Comparison of ENCODE assay signal across 13 mouse cellular contexts in genomic region chr12:52126407-52126806, GRCm38 (mm10). TPM values are rescaled to one million over a fixed set of nuclear protein-coding genes. Genes with fewer than 3 reads are reported as not detected.
DNase-seq lines count a peak whose midpoint lies in the region; ATAC-seq and TF ChIP-seq lines count a peak whose summit lies in the region.
"Had no signal": no experiment of that assay in that cellular context is flagged by ENCODE, and none has a peak within 500 bp of the region (broad histone marks: within the 10 kb centered on the region; RNA-seq: fewer than 3 reads in every experiment).

No protein-coding gene starts in this region.

- no peak for TF ChIP-seq CTCF in bone marrow macrophage, adult 2 months (IDR thresholded peaks at IDR 0.05; ENCODE audit: low read depth, low read length)

- 21% methylated on average over 3 of the region's 3 CpGs for WGBS in heart, embryonic 13.5 days
- WGBS in heart, embryonic 10.5 days = 66% methylated on average over 3 of the region's 3 CpGs
- 26% methylated on average over 3 of the region's 3 CpGs for WGBS in lung, embryonic 15.5 days
- 32% methylated on average over 3 of the region's 3 CpGs for whole genome bisulfite sequencing in limb, embryonic 14.5 days

- H3K4me3 ChIP-seq in heart, embryonic 13.5 days = no peak overlapping the region
- H3K4me3 ChIP-seq in heart, embryonic 10.5 days = no peak overlapping the region
- no peak overlapping the region for H3K4me3 ChIP-seq in lung, embryonic 15.5 days
- H3K4me3 ChIP-seq in bone marrow macrophage, adult 2 months (ENCODE audit: insufficient read depth, low read length) = no peak overlapping the region
- H3K4me3 ChIP-seq in limb, embryonic 14.5 days (replicated peaks; ENCODE audit: low read length) = no peak overlapping the region
- H3K4me3 ChIP-seq: stomach, embryonic 15.5 days had no signal

- no peaks in the 10 kb centered on the region for H3K9me3 ChIP-seq in heart, embryonic 13.5 days
- H3K9me3 ChIP-seq in heart, embryonic 10.5 days = no peaks in the 10 kb centered on the region
- no peaks in the 10 kb centered on the region for H3K9me3 ChIP-seq in lung, embryonic 15.5 days
- H3K9me3 ChIP-seq in limb, embryonic 14.5 days (ENCODE audit: control insufficient read depth, low read length) = no peaks in the 10 kb centered on the region
- H3K9me3 ChIP-seq: stomach, embryonic 15.5 days had no signal

- no peaks in the 10 kb centered on the region for H3K27me3 ChIP-seq in heart, embryonic 13.5 days (replicated peaks)
- no peaks in the 10 kb centered on the region for H3K27me3 ChIP-seq in heart, embryonic 10.5 days (ENCODE audit: insufficient read depth, poor library complexity, severe bottlenecking)
- H3K27me3 ChIP-seq in lung, embryonic 15.5 days = no peaks in the 10 kb centered on the region
- H3K27me3 ChIP-seq in limb, embryonic 14.5 days (ENCODE audit: control insufficient read depth, insufficient read depth, low read length) = no peaks in the 10 kb centered on the region
- H3K27me3 ChIP-seq: stomach, embryonic 15.5 days had no signal

- no peak overlapping the region for H3K4me2 ChIP-seq in heart, embryonic 13.5 days
- no peak overlapping the region for H3K4me2 ChIP-seq in lung, embryonic 15.5 days
- H3K4me2 ChIP-seq in limb, embryonic 14.5 days (replicated peaks; ENCODE audit: low read depth, low read length, severe bottlenecking) = no peak overlapping the region
- H3K4me2 ChIP-seq: heart, embryonic 11.5 days; stomach, embryonic 15.5 days had no signal

- H3K9ac ChIP-seq in heart, embryonic 13.5 days = no peak overlapping the region
- no peak overlapping the region for H3K9ac ChIP-seq in lung, embryonic 15.5 days
- H3K9ac ChIP-seq in limb, embryonic 14.5 days (ENCODE audit: low read depth, low read length, severe bottlenecking) = no peak overlapping the region
- H3K9ac ChIP-seq: stomach, embryonic 15.5 days had no signal

- intact Hi-C loops in gastrocnemius, postnatal 14 days (cut with DNase I; ENCODE audit: low total_unique reads) = no loop called here

- TF ChIP-seq POLR2A in bone marrow macrophage, adult 2 months (IDR thresholded peaks at IDR 0.05; ENCODE audit: borderline replicate concordance, low read depth, low read length) = no peak
- TF ChIP-seq POLR2A in limb, embryonic 14.5 days (IDR thresholded peaks at IDR 0.05; ENCODE audit: borderline replicate concordance, extremely low read depth, insufficient read depth, insufficient read length) = no peak

- no peak for ATAC-seq in heart, embryonic 13.5 days (ENCODE audit: extremely low read depth, insufficient number of reproducible peaks, low FRiP score, low TSS enrichment)
- peak; percentile 88 for ATAC-seq in lung, embryonic 15.5 days (ENCODE audit: borderline replicate concordance, extremely low read depth, low FRiP score, low TSS enrichment)
- peak; percentile 9; the same call in 1 of the 2 replicates for ATAC-seq in limb, embryonic 14.5 days (ENCODE audit: low FRiP score, low read depth)
- ATAC-seq: hindbrain, postnatal 0 days had no signal

- peaks cover 17% of the 10 kb centered on the region for H3K4me1 ChIP-seq in heart, embryonic 13.5 days
- H3K4me1 ChIP-seq in heart, embryonic 10.5 days = peaks cover 4% of the 10 kb centered on the region
- H3K4me1 ChIP-seq in lung, embryonic 15.5 days = peaks cover 6% of the 10 kb centered on the region; the same call in 1 of the 2 replicates
- H3K4me1 ChIP-seq in bone marrow macrophage, adult 2 months (ENCODE audit: control insufficient read depth, insufficient read depth, low read length) = peaks cover 7% of the 10 kb centered on the region
- H3K4me1 ChIP-seq in limb, embryonic 14.5 days (ENCODE audit: control insufficient read depth, insufficient read depth, low read length) = peaks cover 5% of the 10 kb centered on the region; the same call in 1 of the 2 replicates
- H3K4me1 ChIP-seq: stomach, embryonic 15.5 days had no signal

- H3K36me3 ChIP-seq in heart, embryonic 13.5 days = no peaks in the 10 kb centered on the region
- H3K36me3 ChIP-seq in heart, embryonic 10.5 days = no peaks in the 10 kb centered on the region
- no peaks in the 10 kb centered on the region for H3K36me3 ChIP-seq in lung, embryonic 15.5 days
- H3K36me3 ChIP-seq in limb, embryonic 14.5 days (ENCODE audit: control insufficient read depth, insufficient read depth, low read length) = no peaks in the 10 kb centered on the region
- H3K36me3 ChIP-seq: stomach, embryonic 15.5 days had no signal

- peak overlapping the region; percentile 30 for H3K27ac ChIP-seq in heart, embryonic 13.5 days (replicated peaks)
- H3K27ac ChIP-seq in heart, embryonic 10.5 days = no peak overlapping the region
- 0 out of 2 replicates have a peak overlapping the region, but pooled peaks have one; percentile 1 for H3K27ac ChIP-seq in lung, embryonic 15.5 days
- 0 out of 2 replicates have a peak overlapping the region, but pooled peaks have one; percentile 2 for H3K27ac ChIP-seq in bone marrow macrophage, adult 2 months (ENCODE audit: insufficient read depth, low read depth, low read length)
- H3K27ac ChIP-seq in limb, embryonic 14.5 days (replicated peaks; ENCODE audit: low read depth, low read length) = no peak overlapping the region
- H3K27ac ChIP-seq: hindbrain, postnatal 0 days; stomach, embryonic 15.5 days had no signal

- DNase-seq in heart, embryonic 10.5 days (ENCODE audit: low spot score) = no peak
- no peak for DNase-seq in lung, adult 18-20 months
- DNase-seq in limb, embryonic 14.5 days (ENCODE audit: low spot score) = peak; percentile 9
- DNase-seq in cerebellum, adult 18-20 months = no peak
- no peak for DNase-seq in gastrocnemius, postnatal 14 days
- DNase-seq: cerebellum, postnatal 36 days; thymus, postnatal 25 days had no signal

RNA-seq across cellular contexts. Expression of gene Nubpl, which starts 28.9 kb away (rescaled TPM):
- 9.4 and 10.0 TPM in 2 replicates for polyA plus RNA-seq in heart, embryonic 13.5 days (2015; fragmentation: Nextera tagmentation; extraction: Ambion mirVana)
- polyA plus RNA-seq in heart, embryonic 10.5 days (2016; fragmentation: Nextera tagmentation; extraction: Ambion mirVana) = 11.4 and 13.6 TPM in 2 replicates
- 12.4 and 14.5 TPM in 2 replicates for polyA plus RNA-seq in lung, embryonic 15.5 days (2015; fragmentation: Nextera tagmentation; extraction: Ambion mirVana)
- 5.3 and 6.8 TPM in 2 replicates for polyA plus RNA-seq in bone marrow macrophage, adult 2 months (2012; ENCODE audit: insufficient read depth, insufficient read length, missing spikeins)
- 3.8 and 4.9 TPM in 2 replicates for polyA plus RNA-seq in limb, embryonic 14.5 days (2012; rRNA removed)
- polyA plus RNA-seq in limb, embryonic 14.5 days (2014; fragmentation: Nextera tagmentation; extraction: Ambion mirVana) = 11.5 and 11.6 TPM in 2 replicates
- 1 to 10 TPM; 3.3 to 3.7 TPM for total RNA-seq in gastrocnemius, postnatal 14 days (2021)

Comparison
In these comparisons a context has a peak if more than half of its experiments do, and no peak if none do; other contexts are left out.
1. H3K27ac ChIP-seq: peak in heart, embryonic 13.5 days (single experiment), lung, embryonic 15.5 days (single experiment) and bone marrow macrophage, adult 2 months (single experiment); none in heart, embryonic 10.5 days (single experiment) and limb, embryonic 14.5 days (single experiment).